Mouse (Mus musculus): ENCODE results near the gene Usp47. TPM values are rescaled to one million over a fixed set of nuclear protein-coding genes. Genes with fewer than 3 reads are reported as not detected.

Usp47 gene
- total and polyA plus RNA-seq, 3 experiments: 15.7 to 90.2 (median 78.0) TPM

GRCm38 (mm10) chr7:112132005-112132404, 108.7 kb downstream of the Usp47 start:
- no peak for TF ChIP-seq EP300 (IDR thresholded peaks at IDR 0.05; ENCODE audit: insufficient read depth, low read depth, low read length)
- TF ChIP-seq POLR2A (IDR thresholded peaks at IDR 0.05; ENCODE audit: insufficient read depth, low read depth, low read length): no peak
- no peak for TF ChIP-seq CTCF (IDR thresholded peaks at IDR 0.05)

DNA sequence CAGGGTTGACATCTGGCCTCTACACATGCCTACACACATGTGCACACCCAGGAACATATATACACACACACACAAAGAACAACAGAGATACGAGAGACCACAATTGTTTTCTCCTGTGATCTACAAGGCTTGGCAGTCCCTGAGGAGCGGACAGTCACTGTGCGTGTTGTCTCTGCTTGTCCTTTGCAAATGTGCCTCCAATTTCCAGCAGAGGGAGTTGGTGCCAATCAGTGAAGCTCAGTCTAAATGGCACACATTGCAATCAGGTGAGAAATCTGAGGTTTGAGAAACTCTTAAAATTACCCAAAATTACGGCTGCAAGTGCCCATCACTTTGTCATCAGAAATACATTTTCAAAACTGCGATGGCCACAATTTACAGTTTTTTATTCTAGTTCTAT, 110.0 kb downstream of the Usp47 start:
- Histone ChIP-seq H3K4me1 (ENCODE audit: control insufficient read depth, insufficient read depth, low read length) (peaks cover 6% of the 10 kb centered on the region), H3K27me3 (ENCODE audit: control insufficient read depth, insufficient read depth, low read length) (no peaks in the 10 kb centered on the region), H3K36me3 (ENCODE audit: control insufficient read depth, insufficient read depth, low read length) (no peaks in the 10 kb centered on the region), H3K9ac (ENCODE audit: low read depth, low read length) (no peak overlapping the region), H3K27ac (no peak overlapping the region), H3K79me2 (replicated peaks; ENCODE audit: control insufficient read depth, insufficient read depth, low read length) (no peaks in the 10 kb centered on the region), H3K4me3 (no peak overlapping the region)
- no peak for DNase-seq
- peak; percentile 34 for TF ChIP-seq CTCF (IDR thresholded peaks at IDR 0.05)
- no peak for TF ChIP-seq POLR2A (IDR thresholded peaks at IDR 0.05; ENCODE audit: insufficient read depth, low read depth, low read length)
- intact Hi-C loops (cut with DNase I): no loop called here
- whole genome bisulfite sequencing: 85% methylated on average over 5 of the region's 5 CpGs

More at GRCm38 (mm10) chr7:112132005-112132404, 108.7 kb downstream of the Usp47 start:
- Histone ChIP-seq H3K27ac (no peak overlapping the region), H3K36me3 (ENCODE audit: control insufficient read depth, insufficient read depth, low read length) (no peaks in the 10 kb centered on the region), H3K27me3 (ENCODE audit: control insufficient read depth, insufficient read depth, low read length) (no peaks in the 10 kb centered on the region), H3K9ac (ENCODE audit: low read depth, low read length) (no peak overlapping the region), H3K79me2 (replicated peaks; ENCODE audit: control insufficient read depth, insufficient read depth, low read length) (no peaks in the 10 kb centered on the region), H3K4me3 (no peak overlapping the region), H3K4me1 (ENCODE audit: control insufficient read depth, insufficient read depth, low read length) (peaks cover 9% of the 10 kb centered on the region)
- no peak for DNase-seq
- 78% methylated on average over 6 of the region's 6 CpGs for WGBS
- intact Hi-C loops (cut with DNase I): no loop called here

GRCm38 (mm10) chr7:112135161-112135560, 111.9 kb downstream of the Usp47 start:
- intact Hi-C loops (cut with DNase I): no loop called here
- 91% methylated on average over 4 of the region's 4 CpGs for WGBS

GRCm38 (mm10) chr7:112136537-112136936, 113.2 kb downstream of the Usp47 start:
- Histone ChIP-seq H3K4me3 (no peak overlapping the region), H3K79me2 (replicated peaks; ENCODE audit: control insufficient read depth, insufficient read depth, low read length) (no peaks in the 10 kb centered on the region), H3K9ac (ENCODE audit: low read depth, low read length) (no peak overlapping the region), H3K27ac (no peak overlapping the region), H3K36me3 (ENCODE audit: control insufficient read depth, insufficient read depth, low read length) (no peaks in the 10 kb centered on the region), H3K4me1 (ENCODE audit: control insufficient read depth, insufficient read depth, low read length) (peaks cover 8% of the 10 kb centered on the region), H3K27me3 (ENCODE audit: control insufficient read depth, insufficient read depth, low read length) (no peaks in the 10 kb centered on the region)
- intact Hi-C loops (cut with DNase I): no loop called here
- DNase-seq: no peak
- no peak for TF ChIP-seq POLR2A (IDR thresholded peaks at IDR 0.05; ENCODE audit: insufficient read depth, low read depth, low read length)
- no peak for TF ChIP-seq CTCF (IDR thresholded peaks at IDR 0.05)
- no peak for TF ChIP-seq EP300 (IDR thresholded peaks at IDR 0.05; ENCODE audit: insufficient read depth, low read depth, low read length)
- 87% methylated on average over 5 of the region's 5 CpGs for WGBS

More at GRCm38 (mm10) chr7:112135161-112135560, 111.9 kb downstream of the Usp47 start:
- TF ChIP-seq EP300 (IDR thresholded peaks at IDR 0.05; ENCODE audit: insufficient read depth, low read depth, low read length): no peak
- TF ChIP-seq CTCF (IDR thresholded peaks at IDR 0.05): no peak
- H3K79me2 ChIP-seq (replicated peaks; ENCODE audit: control insufficient read depth, insufficient read depth, low read length): no peaks in the 10 kb centered on the region
- H3K9ac ChIP-seq (ENCODE audit: low read depth, low read length): no peak overlapping the region
- H3K4me3 ChIP-seq: no peak overlapping the region
- no peaks in the 10 kb centered on the region for H3K36me3 ChIP-seq (ENCODE audit: control insufficient read depth, insufficient read depth, low read length)
- no peak overlapping the region for H3K27ac ChIP-seq
- H3K27me3 ChIP-seq (ENCODE audit: control insufficient read depth, insufficient read depth, low read length): no peaks in the 10 kb centered on the region
- no peak for DNase-seq
- H3K4me1 ChIP-seq (ENCODE audit: control insufficient read depth, insufficient read depth, low read length): peaks cover 10% of the 10 kb centered on the region

DNA sequence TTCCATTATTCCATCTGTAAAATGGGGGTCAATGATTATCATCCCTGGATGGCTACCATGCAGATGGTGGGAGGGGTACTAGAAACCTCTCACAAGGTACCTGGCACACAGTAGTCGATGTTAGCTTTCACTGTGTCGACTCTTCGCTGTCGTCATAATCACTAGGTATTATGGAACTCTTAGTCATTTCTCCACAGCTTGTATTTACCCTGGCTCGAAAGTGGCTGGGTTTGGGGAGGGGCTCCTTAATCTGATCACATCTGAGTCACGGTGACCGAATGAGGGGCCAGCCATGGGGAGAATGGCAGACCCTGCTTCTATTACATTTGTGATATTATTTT, 114.8 kb downstream of the Usp47 start:
- Histone ChIP-seq H3K79me2 (replicated peaks; ENCODE audit: control insufficient read depth, insufficient read depth, low read length) (no peaks in the 10 kb centered on the region), H3K4me3 (no peak overlapping the region), H3K4me1 (ENCODE audit: control insufficient read depth, insufficient read depth, low read length) (peaks cover 8% of the 10 kb centered on the region), H3K36me3 (ENCODE audit: control insufficient read depth, insufficient read depth, low read length) (no peaks in the 10 kb centered on the region), H3K9ac (ENCODE audit: low read depth, low read length) (no peak overlapping the region), H3K27ac (peak overlapping the region; percentile 10), H3K27me3 (ENCODE audit: control insufficient read depth, insufficient read depth, low read length) (no peaks in the 10 kb centered on the region)
- WGBS: 64% methylated on average over 7 of the region's 7 CpGs
- DNase-seq: no peak
- intact Hi-C loops (cut with DNase I): no loop called here
- no peak for TF ChIP-seq POLR2A (IDR thresholded peaks at IDR 0.05; ENCODE audit: insufficient read depth, low read depth, low read length)
- no peak for TF ChIP-seq CTCF (IDR thresholded peaks at IDR 0.05)
- no peak for TF ChIP-seq EP300 (IDR thresholded peaks at IDR 0.05; ENCODE audit: insufficient read depth, low read depth, low read length)

DNA sequence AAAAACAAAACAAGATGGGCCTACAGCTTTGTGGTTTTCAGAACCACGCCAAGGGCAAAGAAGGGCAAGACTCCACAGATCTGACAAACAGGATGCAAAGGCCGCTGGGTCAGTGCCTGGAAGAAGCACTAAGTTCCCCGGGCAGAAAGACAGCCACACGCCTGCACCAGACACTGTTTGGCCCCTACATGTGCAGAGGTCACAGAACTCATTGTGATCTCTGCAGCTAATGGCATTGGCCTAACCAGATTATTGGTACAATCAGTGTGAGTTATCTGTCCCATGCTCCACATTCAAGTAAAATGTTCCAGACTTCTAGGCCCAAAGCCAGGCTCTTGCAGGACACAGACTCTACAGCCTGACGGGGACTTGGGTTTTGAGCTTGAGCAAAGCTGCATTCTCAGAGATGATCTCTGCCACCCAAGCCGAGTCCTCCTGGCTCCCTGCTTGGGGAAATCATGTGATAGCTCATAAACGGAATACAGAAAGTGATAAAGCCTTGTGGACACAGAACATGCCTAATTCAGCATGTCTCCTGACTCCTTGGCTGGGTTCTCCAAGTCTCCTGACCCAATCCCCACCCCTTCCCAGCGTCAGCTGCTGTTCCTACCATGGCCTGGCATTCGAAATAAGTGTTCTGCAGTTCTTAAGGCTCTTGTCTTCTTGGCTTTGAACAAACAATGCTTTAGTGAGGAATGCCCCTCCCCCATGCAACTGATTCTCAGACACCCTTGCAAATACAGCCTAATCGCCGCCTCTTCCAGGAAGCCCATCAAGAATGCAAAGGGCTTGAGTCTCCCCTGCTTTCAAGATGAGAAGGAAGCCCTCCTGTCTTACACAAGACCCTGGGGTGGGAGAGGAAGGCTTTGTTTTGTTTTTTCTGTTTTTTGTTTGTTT, 115.5 kb downstream of the Usp47 start:
- H3K27me3 ChIP-seq (ENCODE audit: control insufficient read depth, insufficient read depth, low read length): no peaks in the 10 kb centered on the region
- H3K4me3 ChIP-seq: no peak overlapping the region
- no peaks in the 10 kb centered on the region for H3K36me3 ChIP-seq (ENCODE audit: control insufficient read depth, insufficient read depth, low read length)
- no peak overlapping the region for H3K9ac ChIP-seq (ENCODE audit: low read depth, low read length)
- intact Hi-C loops (cut with DNase I): no loop called here
- H3K79me2 ChIP-seq (replicated peaks; ENCODE audit: control insufficient read depth, insufficient read depth, low read length): no peaks in the 10 kb centered on the region
- WGBS: 43% methylated on average over 11 of the region's 11 CpGs
- H3K4me1 ChIP-seq (ENCODE audit: control insufficient read depth, insufficient read depth, low read length): peaks cover 8% of the 10 kb centered on the region
- DNase-seq: peak in 1 of 2 experiments; percentile 55
- peak overlapping the region; percentile 10 for H3K27ac ChIP-seq
- TF ChIP-seq EP300 (IDR thresholded peaks at IDR 0.05; ENCODE audit: insufficient read depth, low read depth, low read length) (0 out of 2 replicates have a peak, but pooled peaks have one; percentile 42), POLR2A (IDR thresholded peaks at IDR 0.05; ENCODE audit: insufficient read depth, low read depth, low read length) (no peak), CTCF (IDR thresholded peaks at IDR 0.05) (no peak)
